Mouse (Mus musculus): Measurements from ENCODE around the gene Amz1.

Gene Amz1

GRCm38 (mm10) chr5:140801782-140802181 lies 77.9 kb downstream of the Amz1 start:
- DNase-seq (ENCODE audit: low spot score in 2 of 2), result no peak

- DNase-seq (ENCODE audit: low spot score in 2 of 2), result no peak
Measured at GRCm38 (mm10) chr5:140806252-140806651, 82.3 kb downstream of the Amz1 start.

- DNase-seq (ENCODE audit: low spot score in 2 of 2), result no peak
Measured at GRCm38 (mm10) chr5:140806939-140807338, 83.0 kb downstream of the Amz1 start.

Measured in spleen, postnatal 14 days (tissue).